Mouse (Mus musculus) kidney, adult 11 months (tissue): ENCODE measurements around the gene Wdr81.
A peak's percentile ranks its signal among the peaks of the same experiment; 100 is the strongest.

ENCODE experiments used
- DNase-seq: peaks from one replicate; pipeline ENCODE4 v3.0.0; 2022

The Wdr81 gene

GRCm38 (mm10) chr11:75429019-75429705, 25.4 kb downstream of the Wdr81 start:
- DNase-seq, result no peak

DNA sequence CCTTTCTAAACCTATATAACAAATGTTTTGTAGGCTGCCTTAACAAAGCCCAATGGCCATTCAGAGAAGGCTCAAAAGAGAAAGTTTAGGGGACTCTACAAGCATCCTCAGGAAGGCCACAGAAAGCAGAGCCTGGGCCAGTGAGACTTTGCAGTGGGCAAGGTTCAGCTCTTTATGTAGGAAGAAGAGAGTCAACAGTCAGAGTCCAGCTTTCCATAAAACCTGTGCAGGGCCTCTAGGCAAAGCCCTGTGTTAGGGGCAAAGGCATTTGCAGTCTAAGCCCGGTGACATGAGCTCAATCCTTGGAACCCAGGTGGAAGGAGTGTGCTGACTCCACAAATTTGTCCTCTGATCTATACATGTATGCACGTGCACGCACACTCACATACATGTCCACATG, 30.1 kb downstream of the Wdr81 start:
- no peak for DNase-seq

- DNase-seq, result no peak
Measured at GRCm38 (mm10) chr11:75424033-75424432, 30.5 kb downstream of the Wdr81 start.

- no peak for DNase-seq
Measured at GRCm38 (mm10) chr11:75423091-75423490, 31.4 kb downstream of the Wdr81 start.

- no peak for DNase-seq
Measured at GRCm38 (mm10) chr11:75422013-75422792, 32.3 kb downstream of the Wdr81 start, which contains the start of gene Serpinf1. Serpinf1 (minus strand) TSS chr11:75422701.

- DNase-seq, result no peak
Measured at GRCm38 (mm10) chr11:75421375-75422012, 33.0 kb downstream of the Wdr81 start.

DNA sequence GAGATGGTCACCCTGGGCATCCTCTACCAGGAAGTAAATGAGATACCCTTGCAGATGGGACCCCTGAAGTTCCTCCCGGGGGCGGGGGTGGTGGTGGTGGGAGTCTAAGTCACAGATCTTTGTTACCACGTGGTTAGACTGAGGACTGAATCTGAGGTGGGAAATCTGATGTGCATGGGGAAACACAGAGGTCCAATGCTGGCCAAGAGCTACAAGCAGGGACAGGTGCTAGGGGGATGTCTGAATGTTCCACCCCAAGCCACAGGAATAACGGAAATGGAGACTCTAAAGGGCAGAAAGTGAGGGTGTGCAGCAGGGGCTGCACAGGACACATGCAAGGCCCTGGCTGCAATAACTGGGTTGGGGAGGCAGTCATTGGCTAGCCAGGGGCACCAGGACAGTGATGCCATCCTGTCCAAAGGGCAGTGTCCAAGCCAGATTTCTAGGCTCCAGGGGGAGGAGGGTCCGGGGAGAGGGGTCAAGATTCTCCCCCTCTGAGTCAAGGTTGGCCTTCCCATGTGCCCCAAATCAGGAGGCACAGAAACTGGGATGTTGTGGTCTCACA, 33.6 kb downstream of the Wdr81 start:
- DNase-seq, result no peak

DNA sequence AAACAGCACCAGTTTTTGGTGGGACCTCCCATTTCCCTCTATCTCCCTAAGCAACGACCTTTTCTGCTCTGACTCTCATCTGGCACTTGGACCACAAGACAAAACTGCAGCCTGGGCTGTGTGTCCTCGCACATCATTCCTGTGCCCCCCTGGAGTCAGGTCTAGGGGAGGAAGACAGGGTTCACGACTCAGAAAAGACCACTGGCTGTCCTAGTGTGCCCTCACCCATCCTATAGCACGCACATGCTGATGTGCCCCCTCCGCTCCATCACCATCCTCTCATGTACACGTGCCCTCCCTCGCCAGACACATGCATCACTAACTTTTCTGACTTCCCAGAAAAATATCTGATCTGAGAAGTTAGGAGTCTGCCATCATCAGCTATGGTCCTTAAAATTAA, 34.5 kb downstream of the Wdr81 start:
- DNase-seq, result no peak

DNA sequence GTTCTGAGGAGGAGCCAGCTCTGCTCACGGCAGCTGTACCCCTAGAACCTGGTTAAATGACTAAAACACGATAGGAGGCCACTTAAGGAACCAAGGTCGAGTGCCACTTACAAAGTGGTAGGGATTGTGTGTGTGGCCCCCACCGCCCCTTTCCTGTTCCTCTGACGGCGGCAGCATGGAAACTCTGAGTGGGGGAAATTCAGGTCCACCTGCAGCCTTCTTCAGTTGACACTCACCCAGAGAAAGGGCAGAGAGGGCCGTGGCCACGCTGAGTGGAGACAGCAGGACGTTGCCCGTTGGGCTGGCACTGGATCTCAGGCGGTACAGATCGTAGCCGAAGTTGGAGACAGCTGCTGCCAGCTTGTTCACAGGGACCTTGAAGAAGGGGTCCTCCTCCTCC, 38.5 kb downstream of the Wdr81 start:
- DNase-seq, result no peak

DNA sequence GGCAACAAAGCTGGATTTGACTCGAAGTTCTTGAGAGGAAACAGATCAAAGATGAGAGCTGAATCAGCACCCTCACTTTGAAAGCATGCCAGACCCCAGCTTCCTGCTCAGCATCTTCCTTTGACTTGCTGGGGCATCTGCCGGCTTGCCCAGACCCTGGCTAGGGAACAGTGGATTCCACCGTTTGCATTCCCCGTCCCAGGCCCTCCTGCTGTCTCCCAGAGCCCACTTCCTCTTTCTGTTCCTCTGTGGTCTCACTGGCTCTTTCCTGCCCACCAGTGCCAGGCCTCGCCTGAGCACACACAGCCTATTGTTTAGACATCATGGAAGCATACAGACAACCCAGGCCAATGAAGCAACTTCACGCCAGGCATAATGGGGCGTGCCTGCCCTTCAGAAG, 39.4 kb downstream of the Wdr81 start:
- DNase-seq, result no peak

DNA sequence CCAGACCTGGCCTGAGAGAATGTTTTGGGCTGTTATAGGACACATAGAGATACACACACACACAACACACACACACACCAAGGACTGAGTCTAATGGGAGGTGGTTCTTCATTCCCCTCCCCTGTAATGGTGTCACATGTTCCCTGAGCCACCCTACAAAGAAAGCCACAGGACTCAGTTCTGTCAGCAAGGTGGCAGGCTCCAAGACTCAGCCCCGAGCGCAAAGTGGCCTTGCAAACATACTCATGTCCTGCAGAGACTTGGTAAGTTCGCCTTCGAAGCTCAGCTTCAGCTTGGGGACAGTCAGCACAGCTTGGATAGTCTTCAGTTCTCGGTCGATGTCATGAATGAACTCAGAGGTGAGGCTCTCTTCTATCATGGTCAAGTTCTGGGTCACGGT, 43.9 kb downstream of the Wdr81 start:
- DNase-seq, result no peak

DNA sequence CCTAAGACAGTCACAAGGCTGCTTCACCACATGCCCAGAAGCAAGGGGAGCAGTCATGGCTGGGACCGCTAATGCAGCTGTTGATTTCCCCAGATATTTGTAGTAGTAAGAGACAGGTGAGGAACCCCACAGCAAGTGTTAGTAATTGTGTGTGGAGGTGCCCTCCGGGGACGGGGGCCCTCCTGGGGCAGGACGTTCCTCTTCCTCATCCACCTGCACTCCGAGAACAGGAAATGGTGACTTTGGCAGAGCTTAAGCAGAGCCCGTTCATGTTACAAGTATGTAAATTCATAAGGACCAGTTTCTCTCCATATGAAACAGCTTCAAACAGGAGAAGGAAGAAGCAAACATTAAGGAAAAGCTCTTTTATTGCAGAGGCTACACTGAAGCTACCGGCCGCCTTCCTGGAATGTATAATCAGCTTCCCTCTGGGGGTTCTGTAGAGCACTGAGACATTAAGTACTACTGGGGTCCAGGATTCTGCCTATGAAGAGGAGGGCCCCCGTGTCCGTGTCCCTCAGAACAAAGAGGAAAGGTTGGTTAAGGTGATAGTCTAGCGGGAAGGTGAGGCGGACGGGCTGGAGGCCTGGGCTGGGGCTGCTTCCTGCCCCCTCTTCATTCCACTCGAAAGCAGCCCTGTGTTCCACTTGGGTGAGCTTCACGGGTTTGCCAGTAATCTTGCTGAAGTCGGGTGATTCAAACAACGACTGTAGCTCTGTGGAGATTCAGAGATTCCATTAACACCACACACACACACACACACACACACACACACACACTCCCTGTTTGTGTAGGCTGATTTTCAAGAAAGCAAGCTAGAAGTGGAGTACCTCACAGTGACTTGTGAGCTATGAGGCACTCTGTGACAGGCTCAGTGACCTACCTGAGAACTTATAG, 44.6 kb downstream of the Wdr81 start:
- DNase-seq, result no peak

- DNase-seq, result no peak
Measured at GRCm38 (mm10) chr11:75406865-75407264, 47.7 kb downstream of the Wdr81 start.

GRCm38 (mm10) chr11:75406104-75406503, 48.4 kb downstream of the Wdr81 start:
- DNase-seq, result no peak

GRCm38 (mm10) chr11:75404801-75405200, 49.7 kb downstream of the Wdr81 start:
- DNase-seq, result no peak

DNA sequence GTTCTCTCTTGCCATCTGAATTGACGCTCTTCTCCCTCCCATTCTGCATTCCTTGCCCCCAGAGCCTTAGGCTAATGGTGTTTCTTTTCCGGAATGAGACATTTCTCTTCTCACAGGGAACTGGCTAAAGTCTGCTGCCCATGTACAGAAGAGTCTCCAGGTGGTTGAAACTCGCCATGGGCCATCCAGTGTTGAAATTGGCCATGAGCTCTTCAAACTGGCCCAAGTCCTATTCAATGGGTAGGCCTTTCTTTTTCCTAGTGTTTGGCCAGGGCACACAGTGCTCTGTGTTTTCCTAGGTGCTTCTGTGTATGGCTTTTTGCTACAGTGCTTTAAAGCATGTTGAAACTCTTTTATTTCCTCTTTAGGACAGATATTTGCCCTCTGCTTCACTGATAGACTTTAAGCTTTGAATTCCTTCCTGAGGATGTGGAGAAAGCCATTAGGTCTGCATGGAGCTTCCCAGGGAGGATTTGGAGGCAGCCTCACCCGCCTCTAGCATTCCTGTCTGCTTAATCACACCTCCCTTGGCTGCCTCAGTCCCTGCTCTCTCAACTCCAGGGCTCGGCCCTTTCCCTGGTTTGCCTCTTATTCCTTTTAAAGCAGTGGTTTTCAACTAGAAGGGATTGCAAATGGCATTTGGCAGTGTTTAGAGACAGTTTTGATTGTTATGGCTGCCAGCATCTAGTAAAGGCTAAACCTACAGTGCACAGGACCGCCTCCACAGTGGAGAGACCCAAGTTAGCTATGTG, 51.0 kb downstream of the Wdr81 start:
- DNase-seq, result no peak

DNA sequence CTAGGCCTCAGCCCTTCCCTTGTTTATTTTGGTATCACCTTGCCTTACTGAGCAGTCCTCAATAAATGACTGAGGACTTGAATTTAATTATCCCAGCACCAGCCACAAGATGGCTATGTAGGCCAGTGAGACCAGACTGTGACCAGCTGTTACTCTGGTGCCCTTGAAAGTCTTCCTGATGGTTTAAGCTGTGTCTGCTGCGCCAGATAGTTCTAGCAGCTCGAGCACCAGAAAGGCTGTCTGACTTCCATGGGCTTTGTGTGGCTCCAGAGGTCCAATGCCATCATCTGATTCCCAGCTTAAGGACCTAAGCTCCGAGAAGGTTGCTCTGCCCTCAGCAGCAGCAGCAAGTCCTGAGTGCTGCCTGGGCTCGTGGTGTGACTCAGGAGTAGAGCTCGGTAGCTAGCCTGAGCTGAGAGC, 52.2 kb downstream of the Wdr81 start:
- peak; percentile 71 for DNase-seq

DNA sequence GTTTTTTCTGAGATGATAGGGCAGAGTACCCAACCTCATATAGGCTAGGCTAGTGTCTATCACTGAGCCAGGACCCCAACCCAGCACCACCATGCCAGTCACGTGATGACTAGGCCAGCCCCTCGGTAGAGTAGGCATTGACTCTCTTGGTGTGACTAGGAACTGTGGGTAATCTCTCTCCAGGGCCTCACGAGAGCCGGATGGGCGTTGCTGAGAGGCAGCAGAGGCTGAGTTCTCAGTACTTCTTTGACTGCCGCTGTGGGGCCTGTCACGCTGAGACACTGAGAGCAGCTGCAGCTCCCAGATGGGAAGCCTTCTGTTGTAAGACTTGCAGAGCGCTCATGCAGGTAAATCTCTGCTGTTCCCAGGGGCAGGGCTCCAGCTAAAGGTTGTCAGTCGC, 54.4 kb downstream of the Wdr81 start:
- DNase-seq, result no peak

- DNase-seq, result no peak
Measured at GRCm38 (mm10) chr11:75399411-75399841, 55.1 kb downstream of the Wdr81 start.

DNA sequence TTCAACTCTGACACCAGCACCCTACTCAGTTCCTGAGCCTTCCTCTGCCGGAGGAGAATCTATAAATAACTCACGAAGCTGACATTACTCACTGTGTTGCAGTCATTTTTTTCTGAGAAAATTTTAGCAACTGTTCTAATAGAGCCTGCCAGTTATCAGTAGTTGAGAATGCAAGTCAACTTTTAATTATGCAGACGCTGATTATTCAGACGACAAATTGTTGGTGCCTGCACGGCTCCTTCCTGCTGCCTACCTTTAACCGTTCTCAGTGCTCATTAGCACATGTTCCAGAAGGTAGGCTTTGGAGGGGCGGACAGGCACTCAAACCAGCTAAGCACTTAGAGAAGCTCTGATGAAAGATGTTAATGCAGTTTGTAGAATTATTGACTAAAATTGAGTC, 57.1 kb downstream of the Wdr81 start:
- no peak for DNase-seq

DNA sequence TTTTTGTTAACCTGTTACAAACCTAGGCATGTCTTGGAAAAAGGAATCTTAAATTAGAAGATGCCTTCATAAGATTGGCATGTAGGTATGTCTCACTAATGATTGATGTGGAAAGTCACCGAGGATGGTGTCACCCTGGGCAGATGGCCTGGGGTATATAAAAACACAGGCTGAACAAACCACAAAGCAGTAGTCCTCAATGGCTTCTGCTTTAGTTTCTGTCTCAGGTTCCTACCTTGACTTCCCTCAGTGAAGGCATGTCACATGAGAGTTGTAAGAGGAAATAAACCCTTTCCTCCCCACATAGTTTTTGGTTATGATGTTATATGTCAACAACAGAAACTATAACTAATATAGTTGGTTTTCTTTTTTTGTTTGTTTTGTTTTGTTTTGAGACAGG, 58.9 kb downstream of the Wdr81 start:
- DNase-seq, result no peak
